Mouse (Mus musculus) bone marrow, adult 2 months (tissue): ENCODE measurements around the gene Stk24. TPM values are rescaled to one million over a fixed set of nuclear protein-coding genes. Genes with fewer than 3 reads are reported as not detected.

ENCODE experiments used
- H3K27ac ChIP-seq: fragments of 200-500 bp; 2 replicates; pipeline ENCODE4 v1.5.1; 2012; ENCODE audit warnings: low read depth, mild to moderate bottlenecking, control low read depth, inconsistent platforms, low read length; ENCODE audit not compliant: control insufficient read depth, poor library complexity, insufficient read depth
- H3K4me1 ChIP-seq: fragments of 200-500 bp; 2 replicates; pipeline ENCODE4 v1.6.1; 2011; ENCODE audit warnings: low read length; ENCODE audit not compliant: control insufficient read depth, insufficient read depth
- H3K4me3 ChIP-seq: fragments of 200-500 bp; replicated peaks from 2 replicates; pipeline ENCODE3; 2011; ENCODE audit warnings: mild to moderate bottlenecking, low read depth, low read length, control low read depth; ENCODE audit not compliant: control insufficient read depth
- CTCF ChIP-seq: fragments of 200-500 bp; IDR thresholded peaks from 2 replicates; pipeline ENCODE4 v1.5.1; 2011; ENCODE audit warnings: low read length, control low read depth; ENCODE audit not compliant: control insufficient read depth, insufficient read depth
- POLR2A ChIP-seq: fragments of 200-500 bp; IDR thresholded peaks from 2 replicates; pipeline ENCODE4 v1.6.1; 2011; ENCODE audit warnings: low read depth, mild to moderate bottlenecking, control low read depth, low read length, borderline replicate concordance; ENCODE audit not compliant: control insufficient read depth
- WGBS: fragments of 180-500 bp; shearing (Covaris S2); methylation state at CpG from one replicate; pipeline ENCODE4 v1.1.7; 2018; 5-methylcytosine and 5-hydroxymethylcytosine counted together
- polyA plus RNA-seq: library from polyadenylated mRNA; stranded (reverse); fragments of >200 nt; gene quantifications from 2 replicates; pipeline ENCODE4 v1.2.4, GENCODE M21; 2011; ENCODE audit warnings: low replicate concordance; ENCODE audit not compliant: missing spikeins, insufficient read depth, insufficient read length

Gene Stk24
- polyA plus RNA-seq, 1 experiment = 39.7 TPM

GRCm38 (mm10) chr14:121348256-121348655, 31.6 kb downstream of the Stk24 start:
- H3K4me1 ChIP-seq = peaks cover 18% of the 10 kb centered on the region
- 64% methylated on average over 8 of the region's 8 CpGs for WGBS

GRCm38 (mm10) chr14:121347134-121347533, 32.7 kb downstream of the Stk24 start:
- no peak overlapping the region for H3K27ac ChIP-seq
- TF ChIP-seq POLR2A (no peak), CTCF (no peak)
- 47% methylated on average over 10 of the region's 10 CpGs for WGBS
- no peak overlapping the region for H3K4me3 ChIP-seq
- peaks cover 18% of the 10 kb centered on the region for H3K4me1 ChIP-seq

More at GRCm38 (mm10) chr14:121348256-121348655, 31.6 kb downstream of the Stk24 start:
- H3K27ac ChIP-seq = no peak overlapping the region
- TF ChIP-seq CTCF (no peak), POLR2A (no peak)
- H3K4me3 ChIP-seq = no peak overlapping the region

GRCm38 (mm10) chr14:121346654-121347053, 33.2 kb downstream of the Stk24 start:
- no peak overlapping the region for H3K4me3 ChIP-seq
- 30% methylated on average over 4 of the region's 4 CpGs for WGBS
- TF ChIP-seq POLR2A (no peak), CTCF (no peak)
- H3K27ac ChIP-seq = no peak overlapping the region
- peaks cover 18% of the 10 kb centered on the region for H3K4me1 ChIP-seq

- TF ChIP-seq POLR2A = no peak
- peak; percentile 34; the same call in 1 of the 2 replicates for TF ChIP-seq CTCF
- Histone ChIP-seq H3K4me3 (no peak overlapping the region), H3K27ac (no peak overlapping the region), H3K4me1 (peaks cover 20% of the 10 kb centered on the region)
- 49% methylated on average over 4 of the region's 4 CpGs for WGBS
Observed at GRCm38 (mm10) chr14:121346053-121346452, 33.8 kb downstream of the Stk24 start.

- 50% methylated on average over 5 of the region's 5 CpGs for WGBS
- Histone ChIP-seq H3K27ac (no peak overlapping the region), H3K4me1 (peaks cover 22% of the 10 kb centered on the region), H3K4me3 (no peak overlapping the region)
- TF ChIP-seq CTCF (no peak), POLR2A (no peak)
Observed at GRCm38 (mm10) chr14:121344928-121345327, 34.9 kb downstream of the Stk24 start.

GRCm38 (mm10) chr14:121342885-121343284, 36.9 kb downstream of the Stk24 start:
- H3K4me1 ChIP-seq = peaks cover 14% of the 10 kb centered on the region
- TF ChIP-seq POLR2A = no peak
- no peak for TF ChIP-seq CTCF
- 85% methylated on average over 3 of the region's 3 CpGs for WGBS
- H3K27ac ChIP-seq = no peak overlapping the region
- no peak overlapping the region for H3K4me3 ChIP-seq

GRCm38 (mm10) chr14:121339951-121340401, 39.8 kb downstream of the Stk24 start:
- TF ChIP-seq CTCF (no peak), POLR2A (no peak)
- peaks cover 4% of the 10 kb centered on the region for H3K4me1 ChIP-seq
- no peak overlapping the region for H3K4me3 ChIP-seq
- 72% methylated on average over 8 of the region's 8 CpGs for WGBS
- H3K27ac ChIP-seq = no peak overlapping the region

- Histone ChIP-seq H3K4me3 (no peak overlapping the region), H3K27ac (no peak overlapping the region), H3K4me1 (peaks cover 4% of the 10 kb centered on the region)
- WGBS = 88% methylated on average over 18 of the region's 18 CpGs
- TF ChIP-seq CTCF = no peak
- no peak for TF ChIP-seq POLR2A
Observed at GRCm38 (mm10) chr14:121338819-121339573, 40.8 kb downstream of the Stk24 start.
